Mouse (Mus musculus) forebrain, embryonic 14.5 days (tissue): ENCODE data around the gene Hoxb9. TPM values are rescaled to one million over a fixed set of nuclear protein-coding genes. Genes with fewer than 3 reads are reported as not detected.
A peak's percentile ranks its signal among the peaks of the same experiment; 100 is the strongest.

ENCODE experiments used
- ATAC-seq: fragments of 200-750 bp; cut with Nextera tagmentation; 2 replicates; pipeline ENCODE4 v1.8.0; 2017; ENCODE audit warnings: mild to moderate bottlenecking, moderate library complexity
- DNase-seq: peaks from one replicate; pipeline ENCODE4 v3.0.0-alpha.2; 2015; ENCODE audit warnings: low spot score
- H3K27ac ChIP-seq: fragments of 300-500 bp; sonication (generic); 2 replicates; pipeline ENCODE4 v1.5.1; 2014; ENCODE audit warnings: low read depth, mild to moderate bottlenecking, control low read depth, low read length, moderate library complexity
- H3K27me3 ChIP-seq: fragments of 300-500 bp; sonication (generic); replicated peaks from 2 replicates; pipeline ENCODE4 v1.6.1; 2014; ENCODE audit warnings: low read length, control low read depth, mixed read lengths; ENCODE audit not compliant: control insufficient read depth, insufficient read depth
- H3K36me3 ChIP-seq: fragments of 300-500 bp; sonication (generic); 2 replicates; pipeline ENCODE4 v1.6.1; 2014; ENCODE audit warnings: low read length, control low read depth; ENCODE audit not compliant: control insufficient read depth, insufficient read depth
- H3K4me1 ChIP-seq: fragments of 300-500 bp; sonication (generic); 2 replicates; pipeline ENCODE4 v1.6.1; 2014; ENCODE audit warnings: antibody characterized with exemption, low read length, control low read depth; ENCODE audit not compliant: control insufficient read depth, insufficient read depth
- H3K4me2 ChIP-seq: fragments of 300-500 bp; sonication (generic); 2 replicates; pipeline ENCODE4 v1.6.1; 2014; ENCODE audit warnings: mild to moderate bottlenecking, control low read depth, low read length
- H3K4me3 ChIP-seq: fragments of 300-500 bp; sonication (generic); 2 replicates; pipeline ENCODE4 v1.5.1; 2014; ENCODE audit warnings: low read depth, low read length, control low read depth
- H3K9ac ChIP-seq: fragments of 300-500 bp; sonication (generic); 2 replicates; pipeline ENCODE4 v1.6.1; 2014; ENCODE audit warnings: mild to moderate bottlenecking, low read length, control low read depth, moderate library complexity
- H3K9me3 ChIP-seq: fragments of 300-500 bp; sonication (generic); replicated peaks from 2 replicates; pipeline ENCODE4 v1.6.1; 2016; ENCODE audit warnings: low read length, control low read depth, mixed read lengths; ENCODE audit not compliant: control insufficient read depth
- WGBS: fragments of 180-500 bp; shearing (Covaris S2); extraction: QIAGEN DNeasy Blood & Tissue Kit; methylation state at CpG from one replicate; pipeline ENCODE4 v1.1.7; 2014; 5-methylcytosine and 5-hydroxymethylcytosine counted together
- polyA plus RNA-seq: library from polyadenylated mRNA; unstranded; fragments of >200 nt; fragmentation: Nextera tagmentation; extraction: Ambion mirVana; gene quantifications from 2 replicates; pipeline ENCODE4 v1.2.1, GENCODE M21; 2014

The Hoxb9 gene
- polyA plus RNA-seq, 1 experiment from 2014 or later: not detected

DNA sequence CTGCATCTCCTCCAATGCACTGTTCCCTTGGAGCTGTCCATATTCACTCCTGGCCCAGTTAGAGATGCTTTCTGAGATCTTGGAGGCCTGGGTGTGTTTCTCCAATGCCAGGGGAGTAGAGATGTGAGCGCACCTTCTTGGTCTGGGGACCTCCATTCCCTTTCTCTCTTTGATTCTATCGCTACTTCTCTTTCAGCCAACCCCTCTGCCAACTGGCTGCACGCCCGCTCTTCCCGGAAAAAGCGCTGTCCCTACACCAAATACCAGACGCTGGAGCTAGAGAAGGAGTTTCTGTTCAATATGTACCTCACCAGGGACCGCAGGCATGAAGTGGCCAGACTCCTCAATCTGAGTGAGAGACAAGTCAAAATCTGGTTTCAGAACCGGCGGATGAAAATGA, 3.2 kb downstream of the Hoxb9 start:
- no peak overlapping the region for H3K4me2 ChIP-seq
- H3K27ac ChIP-seq: no peak overlapping the region

DNA sequence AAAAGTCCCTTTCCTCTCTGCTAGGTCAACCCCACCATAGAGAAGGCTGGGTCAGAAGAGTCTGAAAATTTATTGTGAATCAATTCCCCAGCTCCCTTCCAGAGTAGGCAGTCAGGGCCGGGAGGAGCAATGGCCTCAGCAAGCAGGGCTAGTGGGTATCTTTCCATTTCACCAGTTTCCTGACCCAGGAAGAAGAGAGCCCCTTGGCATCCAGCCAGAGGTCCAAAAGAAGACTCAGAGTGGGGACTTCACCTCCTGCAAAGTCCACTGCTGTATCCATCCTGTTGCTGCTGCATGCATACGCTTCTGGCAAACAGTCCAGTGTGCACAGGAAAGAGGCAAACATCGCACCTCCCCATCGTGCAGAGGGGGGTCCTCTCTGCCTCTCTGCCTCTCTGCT, 4.6 kb downstream of the Hoxb9 start:
- H3K27ac ChIP-seq: no peak overlapping the region
- no peak for ATAC-seq
- H3K27me3 ChIP-seq: peaks cover 99% of the 10 kb centered on the region
- 6% methylated on average over 4 of the region's 4 CpGs for WGBS
- no peaks in the 10 kb centered on the region for H3K4me1 ChIP-seq
- H3K4me3 ChIP-seq: no peak overlapping the region
- H3K4me2 ChIP-seq: no peak overlapping the region
- H3K9ac ChIP-seq: no peak overlapping the region
- H3K9me3 ChIP-seq: no peaks in the 10 kb centered on the region
- no peaks in the 10 kb centered on the region for H3K36me3 ChIP-seq
- DNase-seq: no peak

More for the DNA sequence above, 3.2 kb downstream of the Hoxb9 start:
- DNase-seq: no peak
- Histone ChIP-seq H3K4me1 (no peaks in the 10 kb centered on the region), H3K4me3 (no peak overlapping the region), H3K9ac (no peak overlapping the region), H3K36me3 (no peaks in the 10 kb centered on the region), H3K27me3 (peaks cover 99% of the 10 kb centered on the region), H3K9me3 (no peaks in the 10 kb centered on the region)
- WGBS: 3% methylated on average over 10 of the region's 10 CpGs
- ATAC-seq: no peak

DNA sequence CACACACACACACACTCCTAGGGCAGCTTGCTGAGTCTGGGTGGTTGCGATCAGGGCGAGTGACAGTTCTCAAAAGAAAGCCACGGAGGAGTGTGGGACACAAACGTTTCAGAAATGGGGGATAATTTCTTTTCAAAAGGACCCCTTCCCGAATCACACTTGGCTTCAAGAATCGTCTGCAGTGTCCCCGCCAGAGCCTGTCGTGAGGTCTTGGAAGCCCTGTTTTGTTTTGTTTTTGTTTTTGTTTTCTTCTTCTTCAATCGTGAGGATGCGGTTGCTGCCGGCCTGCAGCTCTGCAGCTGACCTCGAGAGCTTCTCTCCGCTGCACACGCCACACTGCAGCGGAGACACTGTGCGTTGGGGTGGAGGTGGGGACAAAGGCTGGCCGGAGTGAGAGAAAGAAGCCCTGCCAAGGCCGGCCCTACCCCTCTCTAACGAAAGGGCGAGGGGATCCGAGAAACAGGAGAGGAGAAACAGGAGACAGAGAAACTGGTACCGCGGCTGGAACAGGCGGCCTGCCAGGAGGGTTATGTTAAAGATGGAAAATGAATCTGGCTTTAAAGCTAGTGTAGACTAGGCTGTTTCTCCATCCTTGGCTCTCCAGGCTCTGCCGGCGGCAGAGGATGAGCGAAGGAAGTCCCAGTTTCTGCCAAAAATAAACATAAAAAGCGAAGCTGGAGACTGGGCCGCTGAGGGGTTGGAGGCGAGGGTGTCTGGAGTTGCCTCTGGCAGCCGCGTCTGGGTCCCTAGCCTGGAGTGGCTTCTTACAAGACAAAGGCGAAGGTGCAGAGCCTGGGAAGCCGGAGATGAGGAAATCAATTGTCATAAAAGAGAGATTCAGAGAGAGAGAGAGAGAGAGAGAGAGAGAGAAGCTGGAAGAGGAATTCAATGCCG, 6.1 kb downstream of the Hoxb9 start:
- H3K27me3 ChIP-seq: peaks cover 94% of the 10 kb centered on the region
- no peaks in the 10 kb centered on the region for H3K4me1 ChIP-seq
- H3K4me3 ChIP-seq: no peak overlapping the region
- 1% methylated on average over 35 of the region's 35 CpGs for WGBS
- no peak for ATAC-seq
- H3K9me3 ChIP-seq: no peaks in the 10 kb centered on the region
- no peaks in the 10 kb centered on the region for H3K36me3 ChIP-seq
- H3K9ac ChIP-seq: no peak overlapping the region
- DNase-seq: no peak
- H3K27ac ChIP-seq: no peak overlapping the region
- no peak overlapping the region for H3K4me2 ChIP-seq

DNA sequence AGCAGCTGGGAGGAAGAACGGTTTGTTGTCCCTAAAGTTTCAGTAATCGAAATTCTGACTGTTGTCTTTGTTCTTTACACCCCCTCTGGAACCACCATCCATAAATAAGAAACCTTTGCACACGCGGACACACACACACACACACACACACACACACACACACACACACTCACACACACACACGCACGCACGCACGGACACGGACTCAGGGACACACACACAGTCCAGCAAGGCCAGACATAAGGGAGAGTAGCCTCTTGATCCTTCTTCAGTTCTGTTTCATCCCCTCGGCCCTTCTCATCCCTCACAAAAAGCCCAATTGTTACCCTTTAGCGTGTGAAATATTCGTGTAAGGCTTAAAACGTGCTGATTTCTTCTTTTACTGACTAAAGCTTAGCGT, 7.1 kb downstream of the Hoxb9 start:
- Histone ChIP-seq H3K4me3 (no peak overlapping the region), H3K27me3 (peaks cover 94% of the 10 kb centered on the region), H3K27ac (no peak overlapping the region), H3K4me1 (no peaks in the 10 kb centered on the region), H3K4me2 (no peak overlapping the region), H3K36me3 (no peaks in the 10 kb centered on the region), H3K9ac (no peak overlapping the region), H3K9me3 (no peaks in the 10 kb centered on the region)
- 12% methylated on average over 14 of the region's 14 CpGs for WGBS
- no peak for DNase-seq
- ATAC-seq: no peak

DNA sequence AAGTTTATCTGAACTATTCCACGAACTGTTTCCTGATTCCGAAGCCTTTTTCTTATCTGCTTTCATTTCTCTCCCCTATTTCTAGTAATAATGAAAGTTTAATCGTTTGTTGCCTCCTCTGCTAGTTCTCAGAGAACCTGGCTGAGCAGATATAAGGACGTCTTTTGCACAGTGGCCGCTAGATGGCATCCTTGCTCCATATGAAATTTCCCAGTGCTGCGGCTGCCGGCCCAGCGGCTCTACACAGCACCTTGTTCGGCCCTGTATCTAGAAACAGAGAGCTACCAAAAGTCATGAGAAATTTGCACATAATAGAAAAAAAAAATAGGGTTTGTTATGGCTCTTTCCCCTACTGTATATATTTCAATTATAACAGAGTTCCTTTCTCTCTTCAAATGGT, 7.5 kb downstream of the Hoxb9 start:
- Histone ChIP-seq H3K27ac (no peak overlapping the region), H3K4me2 (no peak overlapping the region), H3K9me3 (no peaks in the 10 kb centered on the region), H3K4me1 (no peaks in the 10 kb centered on the region), H3K36me3 (no peaks in the 10 kb centered on the region), H3K27me3 (peaks cover 94% of the 10 kb centered on the region), H3K4me3 (no peak overlapping the region), H3K9ac (no peak overlapping the region)
- 0% methylated on average over 9 of the region's 9 CpGs for WGBS
- ATAC-seq: peak; percentile 73
- DNase-seq: peak; percentile 91

DNA sequence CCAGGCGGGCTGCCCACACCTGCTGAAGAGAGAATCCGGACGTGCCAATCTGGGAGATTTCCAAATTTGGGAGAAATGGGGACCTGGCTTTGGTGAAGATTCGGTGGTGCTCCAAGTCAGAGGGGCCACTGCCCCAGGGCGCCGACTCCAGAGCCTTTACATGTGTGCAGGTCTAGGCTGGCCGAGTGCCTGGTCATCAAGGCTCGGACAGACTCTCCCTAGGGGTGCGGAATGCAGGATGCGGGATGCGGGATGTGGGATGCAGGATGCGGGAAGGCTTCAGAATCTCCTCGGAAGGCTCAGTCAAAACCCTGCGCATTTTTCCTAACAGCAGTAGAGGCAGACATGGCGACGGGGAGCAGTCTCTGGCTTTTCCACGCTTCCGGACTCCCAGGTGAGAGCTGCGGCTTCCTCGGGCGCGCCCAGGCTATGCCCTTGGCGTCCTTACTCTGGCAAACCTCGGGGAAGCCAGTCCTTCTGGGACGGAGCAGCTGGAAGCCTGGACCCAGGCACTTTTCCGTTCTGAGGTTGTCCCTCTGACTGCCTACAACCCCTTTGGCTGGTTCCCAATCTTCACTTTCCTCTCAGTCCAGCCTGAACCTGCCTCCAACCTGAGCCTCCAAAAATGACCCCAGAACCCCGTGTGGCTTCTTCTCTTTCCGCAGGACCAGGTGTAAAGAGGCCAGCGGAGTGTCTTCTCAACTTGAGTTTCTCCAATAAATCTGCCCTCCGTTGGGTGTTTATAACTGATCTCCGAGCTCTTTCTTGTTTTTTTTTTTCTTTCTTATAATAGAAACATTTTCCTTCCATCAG, 8.4 kb downstream of the Hoxb9 start:
- WGBS: 2% methylated on average over 31 of the region's 31 CpGs
- Histone ChIP-seq H3K27ac (no peak overlapping the region), H3K4me3 (no peak overlapping the region), H3K9ac (no peak overlapping the region), H3K9me3 (no peaks in the 10 kb centered on the region), H3K4me2 (no peak overlapping the region), H3K4me1 (no peaks in the 10 kb centered on the region), H3K36me3 (no peaks in the 10 kb centered on the region), H3K27me3 (peaks cover 94% of the 10 kb centered on the region)
- ATAC-seq (no peak), DNase-seq (no peak)

DNA sequence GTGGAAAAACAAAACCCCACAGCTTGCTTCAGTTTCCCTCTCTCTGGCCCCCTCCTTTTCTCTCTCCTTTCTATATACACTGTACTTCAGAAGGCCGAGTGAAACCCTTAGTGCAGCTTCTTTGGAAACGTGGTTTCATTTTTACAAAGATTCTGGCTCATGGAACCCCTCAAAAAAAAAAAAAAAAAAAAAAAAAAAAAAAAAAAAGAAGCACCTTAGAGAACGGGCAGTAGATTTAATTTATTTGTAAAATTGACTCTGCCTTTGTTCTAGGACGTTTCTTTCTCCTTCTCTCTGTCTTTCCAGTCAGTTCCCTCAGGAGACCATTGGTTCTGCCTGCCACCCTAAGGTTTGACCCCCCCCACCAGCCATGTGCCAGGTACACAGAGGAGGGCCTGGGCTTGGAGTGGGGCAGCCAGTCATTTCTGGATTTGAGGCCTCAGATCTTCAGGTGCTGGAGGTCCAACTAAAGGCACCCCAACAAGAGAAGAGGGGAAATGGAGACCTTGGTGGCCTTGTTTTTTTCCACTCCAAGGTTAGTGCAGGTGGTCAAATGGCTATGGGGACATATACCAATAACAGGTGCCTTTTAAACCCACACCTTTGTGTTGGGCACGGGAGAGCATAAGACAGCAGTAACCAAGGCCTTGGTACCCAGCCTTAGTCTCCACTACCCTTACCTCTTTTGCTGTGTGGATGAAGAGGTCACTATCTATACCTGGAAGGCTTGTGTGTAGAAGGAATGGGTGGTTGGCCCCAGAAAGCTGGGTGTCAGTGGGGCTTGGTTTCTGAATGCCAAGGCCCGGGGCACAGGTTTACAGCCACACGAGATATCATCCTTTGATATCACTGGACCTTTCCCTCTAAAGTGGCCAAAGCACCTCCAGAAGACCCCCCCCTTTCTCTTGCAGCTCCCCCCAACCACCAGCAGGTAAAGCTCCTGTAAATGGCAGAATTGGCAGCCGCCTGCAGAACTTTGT, 9.4 kb downstream of the Hoxb9 start:
- no peak overlapping the region for H3K4me2 ChIP-seq
- peaks cover 94% of the 10 kb centered on the region for H3K27me3 ChIP-seq
- H3K4me1 ChIP-seq: no peaks in the 10 kb centered on the region
- no peak overlapping the region for H3K4me3 ChIP-seq
- H3K9me3 ChIP-seq: no peaks in the 10 kb centered on the region
- H3K27ac ChIP-seq: no peak overlapping the region
- WGBS: 6% methylated on average over 8 of the region's 8 CpGs
- DNase-seq: no peak
- ATAC-seq: no peak
- H3K36me3 ChIP-seq: no peaks in the 10 kb centered on the region
- H3K9ac ChIP-seq: no peak overlapping the region

DNA sequence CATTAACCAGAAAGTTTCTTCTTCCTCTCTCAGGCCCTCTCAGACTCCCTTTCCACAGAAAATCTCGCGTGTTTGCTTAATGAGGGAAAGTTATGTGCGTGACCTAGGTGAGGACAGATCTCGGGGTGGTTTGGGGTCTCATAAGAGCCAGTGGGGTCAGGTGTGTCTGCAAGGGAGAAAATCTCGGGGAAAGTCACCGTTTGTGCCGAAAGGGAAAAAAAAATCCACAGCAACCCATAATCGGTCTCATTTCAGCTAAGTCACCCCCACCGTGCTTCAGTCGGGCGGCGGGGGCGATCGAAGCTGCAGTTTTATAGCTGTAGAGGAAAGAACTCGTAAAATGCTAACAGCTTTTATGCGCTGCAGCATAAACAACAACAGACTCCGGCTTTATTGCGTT, 10.1 kb downstream of the Hoxb9 start:
- H3K4me2 ChIP-seq: no peak overlapping the region
- H3K4me3 ChIP-seq: no peak overlapping the region
- H3K27me3 ChIP-seq: peaks cover 94% of the 10 kb centered on the region
- no peak overlapping the region for H3K27ac ChIP-seq
- no peak for DNase-seq
- H3K9ac ChIP-seq: no peak overlapping the region
- no peaks in the 10 kb centered on the region for H3K36me3 ChIP-seq
- no peaks in the 10 kb centered on the region for H3K9me3 ChIP-seq
- no peaks in the 10 kb centered on the region for H3K4me1 ChIP-seq
- no peak for ATAC-seq
- WGBS: 4% methylated on average over 18 of the region's 18 CpGs
